Mouse (Mus musculus): ENCODE measurements around the gene Dnah2.

GRCm38 (mm10) chr11:69516151-69516640 is 32.7 kb downstream of the Dnah2 start:
- TF ChIP-seq CTCF (IDR thresholded peaks at IDR 0.05; ENCODE audit: low read depth): no peak
- TF ChIP-seq EP300 (IDR thresholded peaks at IDR 0.05; ENCODE audit: low read depth): no peak

All from liver, embryonic 14.5 days (tissue).